Mouse (Mus musculus): ENCODE results near the gene Aldh1b1. TPM values are rescaled to one million over a fixed set of nuclear protein-coding genes. Genes with fewer than 3 reads are reported as not detected.

Gene Aldh1b1
- polyA plus RNA-seq, 1 experiment from 2014 or later: 5.1 TPM

GRCm38 (mm10) chr4:45765121-45765564, 33.7 kb upstream of the Aldh1b1 start:
- peaks cover 100% of the 10 kb centered on the region for H3K27me3 ChIP-seq (ENCODE audit: low read depth, poor library complexity, severe bottlenecking)
- H3K9me3 ChIP-seq (replicated peaks): no peaks in the 10 kb centered on the region; the same call in 1 of the 2 replicates
- DNase-seq (ENCODE audit: low spot score): peak; percentile 60
- peaks cover 68% of the 10 kb centered on the region for H3K4me1 ChIP-seq
- peak overlapping the region; percentile 80 for H3K27ac ChIP-seq (replicated peaks)
- H3K36me3 ChIP-seq: no peaks in the 10 kb centered on the region
- under 1% methylated on average over 16 of the region's 16 CpGs for WGBS
- peak overlapping the region; percentile 37 for H3K4me3 ChIP-seq

GRCm38 (mm10) chr4:45765565-45766201, 33.1 kb upstream of the Aldh1b1 start:
- peak; percentile 53 for DNase-seq (ENCODE audit: low spot score)
- Histone ChIP-seq H3K27ac (replicated peaks) (peak overlapping the region; percentile 80), H3K9me3 (replicated peaks) (no peaks in the 10 kb centered on the region; the same call in 1 of the 2 replicates), H3K4me1 (peaks cover 73% of the 10 kb centered on the region), H3K27me3 (ENCODE audit: low read depth, poor library complexity, severe bottlenecking) (peaks cover 100% of the 10 kb centered on the region), H3K36me3 (no peaks in the 10 kb centered on the region), H3K4me3 (peak overlapping the region; percentile 37)
- under 1% methylated on average over 14 of the region's 18 CpGs for WGBS

DNA sequence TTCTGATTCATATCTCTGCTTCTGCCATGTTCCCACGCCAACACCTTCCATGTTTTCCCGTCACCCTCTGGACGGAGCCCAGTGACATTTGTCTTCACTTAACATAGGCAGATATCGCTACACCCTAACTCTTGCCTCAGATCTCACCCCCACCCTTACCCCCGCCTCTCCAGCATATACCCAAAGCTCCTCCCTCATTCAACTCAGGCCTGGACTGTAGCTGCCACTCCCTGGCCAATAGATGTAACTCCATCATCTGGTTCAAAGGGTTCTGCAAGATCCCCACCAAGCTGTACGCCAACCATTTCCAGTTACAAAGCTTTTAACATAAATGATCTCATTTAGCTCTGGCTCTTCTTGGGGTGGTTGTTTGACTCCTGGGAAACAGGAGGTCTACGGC, 32.0 kb upstream of the Aldh1b1 start:
- H3K9me3 ChIP-seq (replicated peaks): no peaks in the 10 kb centered on the region; the same call in 1 of the 2 replicates
- WGBS: 56% methylated on average over 7 of the region's 7 CpGs
- no peak overlapping the region for H3K4me3 ChIP-seq
- H3K27me3 ChIP-seq (ENCODE audit: low read depth, poor library complexity, severe bottlenecking): peaks cover 100% of the 10 kb centered on the region
- peaks cover 84% of the 10 kb centered on the region for H3K4me1 ChIP-seq
- no peak overlapping the region; the same call in 1 of the 2 replicates for H3K27ac ChIP-seq (replicated peaks)
- no peak for DNase-seq (ENCODE audit: low spot score)
- no peaks in the 10 kb centered on the region for H3K36me3 ChIP-seq

DNA sequence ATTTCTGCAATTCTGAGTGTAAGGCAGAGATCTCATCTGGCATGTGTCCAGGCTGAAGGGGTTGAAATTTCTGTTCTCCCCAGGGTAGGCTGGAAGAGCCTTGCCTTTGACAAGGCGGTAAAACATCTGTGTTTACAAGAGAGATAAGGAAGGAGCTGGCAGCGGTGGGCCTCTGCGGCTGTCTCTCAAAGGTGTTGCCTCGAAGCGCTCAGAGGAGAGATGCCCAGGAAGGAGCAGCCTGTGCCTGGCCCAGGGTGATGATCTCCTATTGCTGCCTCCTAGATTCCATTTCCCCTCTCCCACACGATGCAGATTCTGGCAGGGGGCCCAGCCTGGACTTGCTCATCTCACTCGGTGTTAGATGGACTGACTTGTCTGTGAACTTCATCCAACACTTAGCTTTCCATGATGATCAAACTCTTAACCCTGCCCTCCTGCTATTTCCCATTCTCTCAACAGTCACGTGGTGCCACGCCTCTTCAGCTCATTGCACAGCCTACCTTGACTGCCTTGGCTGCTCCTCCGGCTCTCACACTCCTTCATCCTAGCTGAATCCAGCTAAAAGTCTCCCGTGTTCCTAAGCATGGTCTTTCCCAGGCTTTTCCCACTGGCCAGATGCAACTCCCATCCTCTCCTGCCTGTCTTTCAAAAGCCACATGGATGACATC, 30.8 kb upstream of the Aldh1b1 start:
- Histone ChIP-seq H3K27ac (replicated peaks) (no peak overlapping the region), H3K4me3 (no peak overlapping the region), H3K4me1 (peaks cover 86% of the 10 kb centered on the region), H3K27me3 (ENCODE audit: low read depth, poor library complexity, severe bottlenecking) (peaks cover 100% of the 10 kb centered on the region), H3K36me3 (no peaks in the 10 kb centered on the region), H3K9me3 (replicated peaks) (no peaks in the 10 kb centered on the region)
- no peak for DNase-seq (ENCODE audit: low spot score)
- 59% methylated on average over 11 of the region's 11 CpGs for WGBS

DNA sequence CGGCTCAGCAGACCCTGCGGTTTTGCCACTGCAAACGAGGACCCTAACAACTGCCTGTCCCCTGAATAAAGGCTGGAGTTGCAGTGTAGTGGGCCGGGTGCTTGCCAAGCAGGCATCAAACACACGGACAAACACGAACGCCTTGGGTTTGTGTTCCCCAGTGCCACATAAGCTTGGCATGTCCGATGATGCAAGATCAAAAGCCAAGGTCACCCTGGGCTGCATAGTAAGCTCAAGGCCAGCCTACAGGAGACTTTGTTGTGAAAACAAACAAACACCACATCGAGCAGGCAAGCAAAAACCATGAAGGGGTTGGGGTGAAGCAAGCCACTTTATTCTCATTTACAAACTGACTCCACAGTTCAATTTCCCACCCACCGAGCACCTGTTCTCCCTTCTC, 29.7 kb upstream of the Aldh1b1 start:
- Histone ChIP-seq H3K27me3 (ENCODE audit: low read depth, poor library complexity, severe bottlenecking) (peaks cover 97% of the 10 kb centered on the region), H3K27ac (replicated peaks) (no peak overlapping the region)

GRCm38 (mm10) chr4:45769791-45770637, 28.8 kb upstream of the Aldh1b1 start:
- peak overlapping the region; percentile 26; the same call in 1 of the 2 replicates for H3K4me3 ChIP-seq
- WGBS: 7% methylated on average over 10 of the region's 10 CpGs
- H3K36me3 ChIP-seq: no peaks in the 10 kb centered on the region
- H3K4me1 ChIP-seq: peaks cover 66% of the 10 kb centered on the region
- peak overlapping the region; percentile 63 for H3K27ac ChIP-seq (replicated peaks)
- H3K27me3 ChIP-seq (ENCODE audit: low read depth, poor library complexity, severe bottlenecking): peaks cover 94% of the 10 kb centered on the region
- DNase-seq (ENCODE audit: low spot score): no peak
- H3K9me3 ChIP-seq (replicated peaks): no peaks in the 10 kb centered on the region

More for the DNA sequence above, 29.7 kb upstream of the Aldh1b1 start:
- 36% methylated on average over 10 of the region's 10 CpGs for whole genome bisulfite sequencing
- Histone ChIP-seq H3K36me3 (no peaks in the 10 kb centered on the region), H3K4me3 (no peak overlapping the region), H3K9me3 (replicated peaks) (no peaks in the 10 kb centered on the region), H3K4me1 (peaks cover 75% of the 10 kb centered on the region)
- DNase-seq (ENCODE audit: low spot score): no peak

DNA sequence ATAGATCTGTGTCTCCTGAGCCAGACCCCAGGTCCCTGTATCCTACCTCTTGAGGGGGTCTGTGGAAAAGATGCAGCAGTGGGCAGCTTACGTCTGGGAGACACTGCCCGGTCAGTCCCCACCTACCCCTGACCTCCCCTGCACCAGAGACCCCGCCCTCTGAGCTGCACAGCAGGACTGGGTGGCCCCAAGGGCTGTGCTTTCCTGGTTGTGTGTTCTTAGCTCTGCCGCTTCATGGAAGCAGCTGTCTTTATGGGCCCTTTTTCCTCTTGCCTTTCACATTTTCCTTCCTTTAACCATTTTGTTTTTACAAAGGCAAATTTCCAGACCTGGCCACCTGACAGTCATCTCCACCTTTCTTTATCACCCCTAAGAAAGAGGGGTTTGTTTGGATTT, 28.2 kb upstream of the Aldh1b1 start:
- peak overlapping the region; percentile 26; the same call in 1 of the 2 replicates for H3K4me3 ChIP-seq
- H3K27me3 ChIP-seq (ENCODE audit: low read depth, poor library complexity, severe bottlenecking): peaks cover 94% of the 10 kb centered on the region
- H3K9me3 ChIP-seq (replicated peaks): no peaks in the 10 kb centered on the region
- H3K4me1 ChIP-seq: peaks cover 60% of the 10 kb centered on the region
- peak overlapping the region; percentile 63 for H3K27ac ChIP-seq (replicated peaks)
- 1% methylated on average over 4 of the region's 4 CpGs for WGBS
- DNase-seq (ENCODE audit: low spot score): peak; percentile 35
- no peaks in the 10 kb centered on the region for H3K36me3 ChIP-seq

GRCm38 (mm10) chr4:45771173-45771572, 27.6 kb upstream of the Aldh1b1 start:
- H3K4me1 ChIP-seq: peaks cover 55% of the 10 kb centered on the region
- H3K9me3 ChIP-seq (replicated peaks): no peaks in the 10 kb centered on the region
- no peak for DNase-seq (ENCODE audit: low spot score)
- 9% methylated on average over 8 of the region's 8 CpGs for WGBS
- H3K36me3 ChIP-seq: no peaks in the 10 kb centered on the region
- peaks cover 93% of the 10 kb centered on the region for H3K27me3 ChIP-seq (ENCODE audit: low read depth, poor library complexity, severe bottlenecking)
- peak overlapping the region; percentile 29; the same call in 1 of the 2 replicates for H3K27ac ChIP-seq (replicated peaks)
- no peak overlapping the region for H3K4me3 ChIP-seq

- 2% methylated on average over 5 of the region's 5 CpGs for WGBS
These were observed 27.2 kb upstream of the Aldh1b1 start for GRCm38 (mm10) chr4:45771619-45772018.

GRCm38 (mm10) chr4:45783671-45784070, 15.2 kb upstream of the Aldh1b1 start:
- Histone ChIP-seq H3K4me1 (peaks cover 27% of the 10 kb centered on the region), H3K9me3 (replicated peaks) (no peaks in the 10 kb centered on the region), H3K27me3 (ENCODE audit: low read depth, poor library complexity, severe bottlenecking) (peaks cover 38% of the 10 kb centered on the region), H3K4me3 (no peak overlapping the region), H3K36me3 (no peaks in the 10 kb centered on the region), H3K27ac (replicated peaks) (no peak overlapping the region)
- DNase-seq (ENCODE audit: low spot score): no peak
- 62% methylated on average over 1 of the region's 1 CpGs for WGBS

More at GRCm38 (mm10) chr4:45771619-45772018, 27.2 kb upstream of the Aldh1b1 start:
- peak overlapping the region; percentile 29; the same call in 1 of the 2 replicates for H3K27ac ChIP-seq (replicated peaks)
- H3K4me3 ChIP-seq: no peak overlapping the region
- H3K27me3 ChIP-seq (ENCODE audit: low read depth, poor library complexity, severe bottlenecking): peaks cover 88% of the 10 kb centered on the region
- DNase-seq (ENCODE audit: low spot score): peak; percentile 80
- H3K36me3 ChIP-seq: no peaks in the 10 kb centered on the region
- no peaks in the 10 kb centered on the region for H3K9me3 ChIP-seq (replicated peaks)
- H3K4me1 ChIP-seq: peaks cover 50% of the 10 kb centered on the region

- no peak for DNase-seq (ENCODE audit: low spot score)
- H3K4me3 ChIP-seq: no peak overlapping the region
These were observed 12.9 kb upstream of the Aldh1b1 start for GRCm38 (mm10) chr4:45785959-45786358.

GRCm38 (mm10) chr4:45786674-45787073, 12.1 kb upstream of the Aldh1b1 start:
- 63% methylated on average over 4 of the region's 4 CpGs for WGBS
- Histone ChIP-seq H3K9me3 (replicated peaks) (no peaks in the 10 kb centered on the region), H3K4me3 (no peak overlapping the region), H3K36me3 (no peaks in the 10 kb centered on the region), H3K4me1 (peaks cover 33% of the 10 kb centered on the region), H3K27ac (replicated peaks) (no peak overlapping the region), H3K27me3 (ENCODE audit: low read depth, poor library complexity, severe bottlenecking) (peaks cover 36% of the 10 kb centered on the region)
- DNase-seq (ENCODE audit: low spot score): no peak

More at GRCm38 (mm10) chr4:45785959-45786358, 12.9 kb upstream of the Aldh1b1 start:
- no peaks in the 10 kb centered on the region for H3K9me3 ChIP-seq (replicated peaks)
- H3K36me3 ChIP-seq: no peaks in the 10 kb centered on the region
- peaks cover 33% of the 10 kb centered on the region for H3K4me1 ChIP-seq
- 46% methylated on average over 2 of the region's 2 CpGs for WGBS
- H3K27me3 ChIP-seq (ENCODE audit: low read depth, poor library complexity, severe bottlenecking): peaks cover 36% of the 10 kb centered on the region
- no peak overlapping the region for H3K27ac ChIP-seq (replicated peaks)

Data from midbrain, embryonic 10.5 days (tissue).